Mouse (Mus musculus) c-Kit-positive CD71-positive TER-119-positive erythroid progenitor cells, embryonic 14.5 days (primary cell): ENCODE data around the gene Krtap1-5.

Experiments used
- DNase-seq: peaks from one replicate; pipeline ENCODE4 v3.0.0-alpha.2; 2013; ENCODE audit warnings: low spot score

Gene Krtap1-5

DNA sequence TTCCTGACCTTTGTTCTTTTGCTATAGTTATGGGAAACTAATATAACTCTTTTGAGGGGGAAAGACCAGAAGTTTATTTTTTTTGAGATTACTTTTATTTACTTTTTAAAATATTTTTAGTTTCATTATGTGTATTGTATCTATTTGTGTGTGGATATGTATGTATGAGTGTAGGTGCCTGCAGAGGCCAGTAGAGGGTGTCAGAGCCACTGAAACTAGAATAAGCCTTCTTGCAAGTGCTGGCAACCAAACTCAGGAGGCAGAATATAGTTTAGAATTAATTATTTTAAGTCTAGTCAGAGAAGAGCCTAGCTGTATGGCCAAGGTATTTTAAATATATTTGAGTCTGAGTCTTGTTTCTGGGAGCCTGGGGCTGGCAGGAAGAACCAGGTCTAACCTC lies 32.9 kb downstream of the Krtap1-5 start:
- DNase-seq, result no peak

DNA sequence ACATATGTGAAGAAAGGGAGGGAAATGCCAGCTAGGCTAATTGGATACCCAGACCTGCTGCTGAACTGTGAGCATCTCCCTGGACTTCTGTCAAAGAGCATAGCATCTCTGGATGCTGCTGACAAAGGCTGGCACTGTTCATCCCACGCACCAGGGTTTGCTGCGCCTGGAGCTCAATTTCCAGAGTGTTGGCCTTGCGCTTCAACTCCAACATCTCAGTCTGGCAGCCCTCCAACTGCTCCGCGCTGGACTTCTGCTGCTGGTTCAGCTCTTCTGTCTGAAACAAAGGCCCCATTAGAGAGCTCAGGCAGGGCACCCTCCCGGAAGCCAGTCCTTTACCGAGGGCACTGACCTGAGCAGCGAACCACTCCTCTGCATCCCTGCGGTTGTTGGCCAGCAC lies 41.1 kb downstream of the Krtap1-5 start:
- no peak for DNase-seq
